Mouse (Mus musculus) urinary bladder, postnatal 25 days (tissue): Measurements from ENCODE around the gene Sox1.

Experiments
- DNase-seq: peaks from one replicate; pipeline ENCODE4 v3.0.0; 2022; ENCODE audit warnings: low spot score

Gene Sox1

DNA sequence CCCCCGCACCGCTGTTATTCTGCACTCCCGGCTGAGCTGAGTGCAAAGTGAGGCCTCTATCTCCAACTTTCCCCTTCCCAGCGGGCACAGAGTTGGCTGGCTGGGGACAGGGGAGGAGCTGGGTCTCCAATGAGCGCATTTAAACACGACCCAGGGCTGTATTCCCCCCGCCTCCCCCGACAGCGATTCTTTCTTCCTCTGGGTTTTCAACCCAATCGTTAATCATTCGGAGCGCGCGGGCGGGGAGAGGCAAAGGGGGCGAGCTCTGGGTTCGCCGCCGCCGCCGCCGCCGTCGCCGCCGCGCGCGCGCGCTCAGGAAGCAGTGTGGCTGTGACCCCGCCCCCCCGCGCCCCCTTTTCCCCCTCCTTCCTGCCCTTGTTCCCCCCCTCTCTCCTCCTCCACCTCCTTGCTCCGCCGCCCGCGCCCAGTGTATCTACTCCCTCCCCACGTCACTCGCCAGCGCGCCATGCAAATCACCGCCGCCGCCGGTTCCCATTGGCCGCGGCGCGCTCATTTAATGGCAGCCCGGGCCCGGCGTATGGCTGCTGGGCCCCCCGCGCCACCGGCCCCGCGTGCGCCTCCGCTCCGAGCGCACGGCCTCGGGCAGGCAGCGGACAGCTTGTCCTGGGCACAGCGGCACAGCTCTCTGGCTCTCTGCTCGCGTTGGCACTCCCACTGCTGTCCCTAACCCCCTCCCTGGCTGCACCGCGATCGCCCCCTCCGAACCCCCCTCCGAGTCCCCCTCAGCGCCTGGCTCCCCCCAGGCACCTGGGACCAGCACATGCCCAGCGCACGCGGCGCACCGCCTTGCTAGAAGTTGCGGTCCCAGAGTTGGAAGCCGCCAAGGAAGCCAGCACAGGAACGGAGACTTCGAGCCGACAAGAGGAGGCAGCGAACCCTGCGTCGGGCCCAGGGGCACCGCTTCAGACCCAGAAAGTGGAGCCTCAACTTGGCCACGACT, at the start of gene Sox1:
Sox1 (plus strand) TSS at position 225 of the 961 bp plus-strand sequence.
- no peak for DNase-seq

- no peak for DNase-seq
Observed at GRCm38 (mm10) chr8:12345881-12346280, 49.2 kb upstream of the Sox1 start.

DNA sequence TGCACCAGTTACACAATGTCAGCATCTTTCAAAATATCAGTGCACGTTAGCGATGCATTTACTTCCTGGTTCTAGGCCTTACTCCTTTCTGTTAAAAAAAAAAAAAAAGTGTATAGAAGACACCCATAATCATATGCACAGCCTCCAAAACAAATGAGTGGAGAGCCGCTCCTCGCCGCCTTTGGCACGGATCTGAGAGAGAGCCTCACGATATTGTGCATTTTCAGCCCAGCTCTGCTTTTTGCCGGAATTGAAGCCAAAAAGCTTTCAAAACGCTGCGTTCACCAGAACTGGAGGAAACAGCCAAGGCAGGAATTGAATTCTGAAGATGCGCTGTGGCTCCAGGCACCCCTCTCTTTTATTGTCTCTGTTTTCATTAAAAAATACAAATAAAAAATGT, 48.2 kb upstream of the Sox1 start:
- DNase-seq: no peak

DNA sequence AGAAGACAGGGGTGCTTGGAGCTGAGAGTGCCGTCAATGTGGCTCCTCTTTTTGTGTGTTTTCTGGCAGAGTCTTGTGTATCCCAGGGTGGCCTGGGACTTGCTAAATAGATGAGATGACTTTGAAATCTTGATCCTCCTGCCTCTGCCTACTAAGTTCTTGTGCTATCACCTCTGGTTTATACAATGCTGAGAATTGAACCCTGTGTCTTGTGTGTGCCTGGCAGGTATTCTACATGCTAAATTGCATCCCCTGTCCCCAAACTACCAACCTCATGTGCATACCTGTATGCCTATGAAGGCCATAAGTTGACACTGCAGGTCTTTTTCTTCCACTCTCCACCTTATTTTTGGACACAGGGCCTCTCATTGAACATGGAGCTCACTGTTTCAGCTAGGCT, 46.8 kb upstream of the Sox1 start:
- no peak for DNase-seq

GRCm38 (mm10) chr8:12349591-12349990, 45.5 kb upstream of the Sox1 start:
- DNase-seq: no peak

DNA sequence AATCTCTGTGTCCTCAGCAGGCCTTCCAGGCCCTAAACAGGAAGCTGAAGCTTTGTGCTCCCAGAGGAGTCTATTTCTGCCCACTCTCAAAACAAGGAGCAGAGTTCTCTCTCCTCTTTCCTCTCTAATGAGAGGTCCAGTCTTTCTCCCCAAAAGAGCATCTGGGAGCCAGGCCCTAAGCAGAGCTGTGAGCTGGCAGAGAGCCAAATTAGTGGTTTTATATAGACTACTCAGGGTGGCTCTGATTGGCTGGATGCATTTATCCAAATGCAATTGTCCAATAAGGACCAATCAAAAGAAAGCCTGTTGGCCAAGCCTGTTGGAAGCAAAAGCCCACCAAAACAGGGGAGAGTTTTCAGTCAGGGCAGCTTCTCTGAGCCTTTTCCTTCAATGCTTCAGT, 44.0 kb upstream of the Sox1 start:
- DNase-seq: no peak

GRCm38 (mm10) chr8:12354406-12355025, 40.6 kb upstream of the Sox1 start:
- no peak for DNase-seq

DNA sequence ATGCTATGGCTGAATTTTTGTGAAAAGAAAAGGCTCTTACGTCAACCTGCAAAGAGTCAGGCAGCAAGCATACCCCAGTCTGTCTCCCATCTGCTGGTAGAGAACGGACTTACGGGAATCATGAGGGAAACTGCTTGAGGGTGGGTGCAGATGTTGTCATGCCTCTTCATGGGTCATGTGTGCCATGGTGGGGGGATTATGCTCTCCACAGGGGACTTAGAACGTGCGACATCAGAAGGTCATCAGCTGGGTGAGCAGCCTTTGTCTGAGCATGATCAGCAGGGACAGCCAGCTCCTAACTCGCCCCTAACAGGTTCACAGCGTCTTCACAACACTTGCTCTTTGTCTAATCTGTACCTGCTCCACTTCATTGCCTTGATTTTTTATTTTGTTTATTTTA, 26.9 kb upstream of the Sox1 start:
- no peak for DNase-seq

DNA sequence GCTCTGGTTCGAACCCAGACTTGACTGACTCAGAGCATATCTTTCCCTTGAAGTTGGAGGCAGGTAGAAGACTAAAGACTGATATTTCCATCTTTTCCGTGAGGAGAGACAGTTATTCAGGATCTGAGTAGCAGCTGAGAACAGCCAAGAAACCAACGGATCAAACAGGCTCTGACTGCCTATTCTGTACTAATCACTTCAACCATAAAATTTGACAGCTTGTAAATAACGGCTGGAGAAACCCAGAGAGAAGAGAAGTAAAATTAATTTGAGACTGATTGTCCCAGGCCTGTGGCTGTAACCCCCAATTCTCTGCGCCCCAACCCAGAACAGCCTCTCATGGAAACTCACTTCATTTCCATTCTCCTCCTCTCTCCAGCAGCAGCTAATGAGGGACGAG, 26.2 kb upstream of the Sox1 start:
- no peak for DNase-seq

GRCm38 (mm10) chr8:12381111-12381510, 14.0 kb upstream of the Sox1 start:
- no peak for DNase-seq

GRCm38 (mm10) chr8:12382707-12383561, 12.2 kb upstream of the Sox1 start:
- DNase-seq: no peak

DNA sequence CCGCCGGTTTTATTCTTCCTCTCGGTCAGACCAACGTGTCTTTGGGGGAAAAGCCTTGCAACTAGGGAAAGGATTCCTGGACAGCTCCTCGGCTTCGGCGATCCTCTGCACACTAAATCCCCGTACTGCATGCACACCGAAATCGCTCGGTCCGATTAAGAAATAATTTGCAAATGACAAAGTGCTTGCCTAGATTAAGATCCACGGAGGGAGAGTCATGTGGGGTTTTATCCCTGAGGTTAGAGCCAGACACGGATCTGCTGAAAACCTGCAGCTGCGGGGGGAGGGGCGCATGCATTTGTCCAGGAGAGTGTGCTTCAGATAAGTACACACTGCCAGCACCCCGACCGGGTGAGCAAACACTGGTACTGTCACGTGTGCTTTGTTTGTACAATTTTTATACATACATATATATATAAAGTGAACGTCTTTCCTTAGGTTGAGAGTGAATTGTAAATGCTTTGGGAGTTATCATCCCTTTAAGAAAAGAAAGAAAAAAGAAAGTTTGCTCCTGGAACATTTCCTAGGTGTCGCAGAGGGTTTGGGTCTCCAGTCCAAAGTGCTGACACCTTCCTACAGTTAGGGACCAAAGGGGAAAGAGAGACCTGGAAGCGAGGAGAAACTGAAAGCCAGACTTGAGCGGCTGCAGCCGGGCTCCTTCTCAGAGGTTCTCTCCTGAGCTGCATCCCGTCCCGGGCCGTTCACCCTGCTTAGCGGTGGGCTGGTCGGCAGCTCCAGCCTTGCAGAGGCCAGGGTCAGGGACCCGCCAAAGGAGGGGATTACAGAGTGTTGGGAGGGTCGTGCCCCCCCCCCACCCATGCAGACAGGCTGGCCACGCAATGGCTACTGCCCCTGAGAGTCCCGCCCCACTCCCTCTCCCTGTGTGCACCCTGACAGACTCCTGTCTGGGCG, 10.9 kb upstream of the Sox1 start:
- DNase-seq: no peak

DNA sequence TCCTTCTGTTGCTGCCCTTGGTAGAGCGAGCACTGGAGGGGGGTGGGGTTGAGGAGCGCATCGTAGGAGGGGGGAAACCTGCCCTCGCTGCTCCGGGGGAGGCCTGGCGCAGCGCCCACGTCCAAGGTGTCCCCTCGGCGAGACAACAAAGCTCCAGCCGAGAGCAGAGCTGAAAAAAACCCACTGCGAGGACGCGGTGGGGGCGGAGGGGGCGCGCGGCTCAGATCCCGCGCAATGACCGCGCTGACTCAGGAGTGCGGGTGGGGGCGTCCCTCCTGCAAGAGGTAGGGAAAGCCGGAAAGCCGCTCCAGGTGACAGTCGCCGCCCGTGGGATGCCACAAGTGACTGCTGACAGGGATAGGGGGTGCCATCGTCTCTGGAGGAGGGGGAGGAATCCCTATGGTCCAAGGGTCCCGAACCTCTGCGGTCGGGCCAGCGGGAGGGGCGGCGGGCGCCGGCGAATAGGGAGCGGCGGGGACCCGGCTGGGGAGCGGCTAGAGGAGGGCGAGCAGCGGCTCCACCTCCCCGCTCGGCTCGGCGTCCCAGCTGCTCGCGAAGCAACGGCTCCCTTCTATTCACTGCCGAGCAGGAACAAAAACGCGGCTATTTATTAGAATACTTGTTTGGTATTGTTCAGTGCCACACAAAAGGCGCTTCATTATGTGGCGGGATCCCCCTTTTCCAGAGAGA, 10.0 kb upstream of the Sox1 start:
- DNase-seq: no peak

DNA sequence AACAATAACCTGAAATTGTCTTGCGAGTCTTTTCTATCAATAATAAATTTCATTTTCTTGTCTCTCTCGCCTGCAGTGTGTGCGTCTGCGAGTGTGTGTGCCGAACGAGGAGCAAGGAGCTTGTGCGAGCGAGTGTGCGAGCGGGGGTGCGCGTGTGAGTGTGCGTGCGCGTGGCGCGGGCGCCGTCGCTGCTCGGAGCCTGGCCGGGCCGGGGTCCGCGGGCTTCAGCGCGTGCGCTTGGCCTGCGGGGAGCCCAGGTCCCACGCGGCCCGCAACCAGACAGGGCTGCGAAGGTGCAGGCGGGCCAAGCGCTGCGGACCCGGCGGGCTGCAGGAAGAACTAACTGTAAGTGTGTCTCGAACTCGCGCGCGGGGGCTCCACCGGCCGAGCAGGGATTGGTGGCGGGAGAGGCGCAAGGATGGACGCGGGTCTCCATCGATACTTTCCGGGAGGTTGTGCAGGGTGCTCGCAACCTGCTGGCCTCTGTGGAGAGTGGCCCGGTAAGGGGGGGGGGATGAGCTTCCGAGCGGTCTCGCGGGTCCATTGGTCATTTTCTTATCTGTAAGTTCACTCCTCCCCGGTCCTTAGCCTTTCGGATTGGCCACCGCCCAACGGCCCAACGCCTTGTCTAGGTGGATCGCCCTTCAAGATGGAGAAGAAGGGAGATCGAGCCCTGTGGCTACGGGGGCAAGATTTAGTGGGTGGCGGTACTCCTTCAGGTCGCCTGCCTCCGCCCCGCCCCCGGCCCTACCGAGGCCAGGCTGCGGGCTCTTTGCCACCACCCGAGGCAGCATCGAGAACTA, 9.2 kb upstream of the Sox1 start:
- DNase-seq: no peak

GRCm38 (mm10) chr8:12386530-12387222, 8.4 kb upstream of the Sox1 start:
- no peak for DNase-seq

- no peak for DNase-seq
Observed at GRCm38 (mm10) chr8:12387223-12387860, 7.8 kb upstream of the Sox1 start.

GRCm38 (mm10) chr8:12387901-12388300, 7.2 kb upstream of the Sox1 start:
- no peak for DNase-seq

DNA sequence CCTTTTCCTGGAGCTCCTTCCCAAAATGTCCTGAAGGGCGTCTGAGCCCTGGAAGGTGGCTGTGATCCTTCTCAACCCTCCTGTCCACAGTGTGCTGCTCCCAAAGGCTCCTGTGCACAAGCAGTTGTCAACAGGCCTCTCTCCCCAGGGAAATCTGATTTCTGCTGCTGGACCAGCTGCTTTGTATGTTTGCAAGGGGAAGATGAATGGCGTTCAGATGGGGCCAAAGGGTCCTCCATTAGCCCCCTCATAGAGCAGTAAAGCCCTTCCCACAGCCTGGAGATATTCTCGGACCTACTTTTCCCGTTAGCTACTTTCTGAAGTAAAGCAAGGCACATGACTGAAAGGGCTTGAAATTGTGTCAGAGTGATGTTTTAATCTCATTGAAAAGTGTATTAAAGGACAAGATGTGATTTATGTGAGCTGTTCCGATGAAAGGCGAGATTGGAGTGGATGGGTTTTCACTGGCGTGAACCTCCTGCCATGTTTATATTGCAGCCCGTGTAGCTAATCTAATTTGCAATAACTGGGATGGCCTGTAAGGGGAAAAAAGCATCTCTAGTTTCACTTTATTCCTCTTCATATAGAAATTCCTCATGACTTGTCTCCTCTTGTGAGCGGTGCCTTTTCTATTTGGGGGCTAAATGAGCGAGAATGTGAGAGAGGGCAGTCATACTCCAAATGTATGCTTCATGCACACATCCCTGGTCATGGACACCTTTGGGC, 6.5 kb upstream of the Sox1 start:
- no peak for DNase-seq
